Mouse (Mus musculus): ENCODE data around the gene 2410015M20Rik.

GRCm38 (mm10) chr17:56561866-56562265, 47.7 kb downstream of the 2410015M20Rik start:
- TF ChIP-seq CTCF (IDR thresholded peaks at IDR 0.05; ENCODE audit: borderline replicate concordance, control insufficient read depth, extremely low read depth, insufficient read depth, low read length, poor library complexity) (no peak), POLR2A (IDR thresholded peaks at IDR 0.05; ENCODE audit: control insufficient read depth, extremely low read depth, insufficient read depth, low read length, poor library complexity) (no peak)

Measured in thymus, adult 2 months (tissue).